12 mouse cellular contexts compared by ENCODE assay signal in the genomic region with DNA sequence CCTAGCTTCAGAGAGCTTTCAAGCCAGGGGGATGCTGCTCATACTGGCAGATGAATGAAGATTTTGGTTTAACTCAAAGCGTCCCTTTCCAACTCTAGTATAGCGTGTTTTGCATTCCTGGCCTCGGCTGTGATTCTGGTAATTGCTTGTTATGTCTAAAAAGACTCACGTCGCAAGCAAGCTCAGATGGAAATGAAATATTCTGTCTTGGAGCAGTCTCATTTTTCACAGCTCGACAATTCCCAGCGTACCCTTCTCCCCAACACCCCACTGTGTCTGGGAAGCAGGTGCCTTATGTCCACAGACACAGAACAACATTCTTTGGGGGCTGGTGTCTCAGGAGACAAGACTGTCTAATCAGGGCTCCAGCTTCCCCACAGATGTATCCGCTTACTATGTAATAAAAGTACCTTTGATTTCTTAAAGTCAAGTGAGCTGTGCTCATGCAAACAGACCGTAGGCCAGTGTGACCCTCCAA.
DNase-seq lines count a peak whose midpoint lies in the region; ATAC-seq and TF ChIP-seq lines count a peak whose summit lies in the region.
"Had no signal": no experiment of that assay in that cellular context is flagged by ENCODE, and none has a peak within 500 bp of the region (broad histone marks: within the 10 kb centered on the region; RNA-seq: fewer than 3 reads in every experiment).

No protein-coding gene starts in this region.

- ATAC-seq in forebrain, embryonic 16.5 days, result peak; percentile 74
- ATAC-seq in liver, embryonic 12.5 days, result no peak
- no peak for ATAC-seq in erythroblast, adult 5-6 weeks (replicated peaks; ENCODE audit: low FRiP score, poor library complexity, severe bottlenecking)
- ATAC-seq: CD4-positive, CD25-positive, alpha-beta regulatory T cell, adult 4 months had no signal

- no peak overlapping the region for H3K4me2 ChIP-seq in forebrain, embryonic 16.5 days (ENCODE audit: low read length)
- H3K4me2 ChIP-seq in liver, embryonic 12.5 days, result no peak overlapping the region
- H3K4me2 ChIP-seq: liver, embryonic 11.5 days had no signal

- H3K9ac ChIP-seq in forebrain, embryonic 16.5 days (replicated peaks; ENCODE audit: low read depth, low read length), result no peak overlapping the region
- H3K9ac ChIP-seq in liver, embryonic 12.5 days, result no peak overlapping the region

- no peaks in the 10 kb centered on the region for H3K27me3 ChIP-seq in forebrain, embryonic 16.5 days (replicated peaks; ENCODE audit: control insufficient read depth, insufficient read depth, low read length)
- 0 out of 2 replicates have a peak, but pooled peaks cover 1% of the 10 kb centered on the region for H3K27me3 ChIP-seq in liver, embryonic 12.5 days (replicated peaks)

- peaks cover 15% of the 10 kb centered on the region for H3K4me1 ChIP-seq in forebrain, embryonic 16.5 days (replicated peaks; ENCODE audit: control insufficient read depth, insufficient read depth, low read length)
- no peaks in the 10 kb centered on the region for H3K4me1 ChIP-seq in liver, embryonic 12.5 days

- no peak overlapping the region for H3K4me3 ChIP-seq in layer of hippocampus, adult 2 months
- H3K4me3 ChIP-seq in forebrain, embryonic 16.5 days (replicated peaks; ENCODE audit: low read length), result no peak overlapping the region
- no peak overlapping the region for H3K4me3 ChIP-seq in liver, embryonic 12.5 days
- H3K4me3 ChIP-seq: myocyte had no signal

- WGBS in forebrain, embryonic 16.5 days, result 50% methylated on average over 9 of the region's 9 CpGs
- 68% methylated on average over 9 of the region's 9 CpGs for WGBS in liver, embryonic 12.5 days (ENCODE audit: insufficient replicate concordance)

- peak in 1 of 2 experiments; percentile 26 for DNase-seq in layer of hippocampus, adult 2 months (ENCODE audit: low spot score in 2 of 2)
- no peak for DNase-seq in layer of hippocampus, adult 9-10 months (ENCODE audit: low spot score)
- DNase-seq in brain, embryonic 18.5 days (ENCODE audit: low read depth, low spot score), result peak; percentile 67
- peak; percentile 24 for DNase-seq in lung, postnatal 25 days (ENCODE audit: low spot score)
- no peak for DNase-seq in thymus, postnatal 14 days
- DNase-seq: heart, postnatal 14 days had no signal

- H3K36me3 ChIP-seq in forebrain, embryonic 16.5 days (ENCODE audit: control insufficient read depth, insufficient read depth), result no peaks in the 10 kb centered on the region
- no peaks in the 10 kb centered on the region for H3K36me3 ChIP-seq in liver, embryonic 12.5 days

- H3K27ac ChIP-seq in layer of hippocampus, adult 2 months, result peak overlapping the region; percentile 70
- peak overlapping the region; percentile 83 for H3K27ac ChIP-seq in forebrain, embryonic 16.5 days (ENCODE audit: low read length)
- no peak overlapping the region for H3K27ac ChIP-seq in liver, embryonic 12.5 days

- no peaks in the 10 kb centered on the region for H3K9me3 ChIP-seq in forebrain, embryonic 16.5 days (ENCODE audit: control insufficient read depth, low read length)
- no peaks in the 10 kb centered on the region for H3K9me3 ChIP-seq in liver, embryonic 12.5 days (replicated peaks)

- no peak for TF ChIP-seq CTCF in layer of hippocampus, adult 2 months (conservative IDR thresholded peaks at IDR 0.05)

Comparison
In these comparisons a context has a peak if more than half of its experiments do, and no peak if none do; other contexts are left out.
1. DNase-seq: peak in brain, embryonic 18.5 days (single experiment) and lung, postnatal 25 days (single experiment); none in layer of hippocampus, adult 9-10 months (single experiment) and thymus, postnatal 14 days (single experiment).